Mouse (Mus musculus): ENCODE measurements around the gene Eda.

GRCm38 (mm10) chrX:100394223-100394861 lies 418.9 kb downstream of the Eda start:
- TF ChIP-seq CTCF (IDR thresholded peaks at IDR 0.05; ENCODE audit: low read depth, low read length) (no peak), EP300 (IDR thresholded peaks at IDR 0.05; ENCODE audit: insufficient read depth, low read depth, low read length) (no peak)
